Mouse (Mus musculus) left cerebral cortex, postnatal 4 days (tissue): ENCODE measurements around the gene Rmnd5a. TPM values are rescaled to one million over a fixed set of nuclear protein-coding genes. Genes with fewer than 3 reads are reported as not detected.

Experiments used
- total RNA-seq, 2 experiments: library from RNA; stranded (reverse); gene quantifications; 2 replicates each; pipeline ENCODE4 v1.2.3; 2021

Rmnd5a gene
- total RNA-seq, 2 experiments from 2014 or later, result 53.5 to 54.3 TPM

Other genes starting within 250 kb of the Rmnd5a start
- not detected for gene Fabp1, start 240.8 kb downstream of the Rmnd5a start, total RNA-seq
- 10 to 100 TPM; 11.0 to 12.2 TPM for gene Krcc1, start 169.0 kb downstream of the Rmnd5a start, total RNA-seq
- 1 to 10 TPM; 1.8 to 2.3 TPM for gene Smyd1, start 118.4 kb downstream of the Rmnd5a start, total RNA-seq
- not detected for gene Cd8b1, start 117.8 kb downstream of the Rmnd5a start, total RNA-seq
- not detected for gene Cd8a, start 67.2 kb downstream of the Rmnd5a start, total RNA-seq
- 10 to 100 TPM; 43.9 to 45.4 TPM for gene Rnf103, start 53.3 kb upstream of the Rmnd5a start, total RNA-seq
- 10 to 100 TPM; 78.0 to 83.9 TPM for gene Chmp3, start 103.2 kb upstream of the Rmnd5a start, total RNA-seq
- 10 to 100 TPM; 30.7 to 32.0 TPM for gene Kdm3a, start 192.4 kb upstream of the Rmnd5a start, total RNA-seq